Mouse (Mus musculus): ENCODE results near the gene Pnkp. TPM values are rescaled to one million over a fixed set of nuclear protein-coding genes. Genes with fewer than 3 reads are reported as not detected.

Gene Pnkp
- polyA plus RNA-seq, 1 experiment: 261 TPM

DNA sequence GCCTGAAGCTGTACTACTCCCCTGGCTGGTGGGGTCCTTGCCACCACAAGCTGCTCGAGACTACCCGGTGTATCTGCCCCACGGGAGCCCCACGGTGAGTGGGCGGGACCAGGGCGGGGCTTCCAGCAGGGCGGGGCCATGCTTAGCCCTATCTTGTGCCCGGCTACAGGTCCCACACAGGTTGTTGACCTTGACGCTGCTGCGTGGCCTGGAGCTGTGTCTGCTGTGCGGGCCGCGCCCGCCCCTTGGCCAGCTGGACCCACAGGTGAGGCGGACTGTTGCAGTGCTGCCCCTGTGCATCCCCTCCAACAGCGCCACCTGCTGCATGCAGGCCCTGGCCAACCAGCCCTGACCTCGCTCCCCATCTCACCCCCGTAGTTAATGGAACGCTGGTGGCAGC lies 41.7 kb downstream of the Pnkp start:
- Histone ChIP-seq H3K4me3 (replicated peaks; ENCODE audit: control insufficient read depth, low read depth, low read length) (no peak overlapping the region), H3K27ac (ENCODE audit: control insufficient read depth, insufficient read depth, low read depth, low read length, poor library complexity) (no peak overlapping the region; the same call in 1 of the 2 replicates), H3K4me1 (ENCODE audit: control insufficient read depth, insufficient read depth, low read length) (no peaks in the 10 kb centered on the region; the same call in 1 of the 2 replicates)
- TF ChIP-seq CTCF (IDR thresholded peaks at IDR 0.05; ENCODE audit: control insufficient read depth, insufficient read depth, low read length) (no peak), POLR2A (IDR thresholded peaks at IDR 0.05; ENCODE audit: borderline replicate concordance, control insufficient read depth, low read depth, low read length) (no peak)
- 64% methylated on average over 19 of the region's 19 CpGs for WGBS

DNA sequence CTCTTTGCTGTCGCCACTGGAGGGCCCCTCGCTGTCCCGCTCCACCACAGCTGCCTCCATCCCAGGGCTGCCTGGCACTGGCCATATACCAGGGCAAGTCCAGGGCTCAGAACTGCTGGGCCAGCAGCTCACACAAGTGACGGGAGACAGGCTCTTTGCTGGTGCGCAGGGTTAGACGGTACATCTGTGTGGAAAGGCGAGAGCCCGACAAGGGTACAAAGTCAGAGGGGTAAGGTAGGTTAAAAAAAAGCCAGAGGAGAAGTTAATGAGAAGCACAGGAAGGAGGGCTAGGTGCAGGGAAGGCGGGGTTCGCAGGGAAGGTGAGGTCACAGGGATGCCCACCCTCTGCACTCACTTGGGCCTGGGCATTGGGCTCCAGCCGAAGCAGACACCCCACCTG lies 43.7 kb downstream of the Pnkp start:
- H3K27ac ChIP-seq (ENCODE audit: control insufficient read depth, insufficient read depth, low read depth, low read length, poor library complexity): no peak overlapping the region
- WGBS: 89% methylated on average over 11 of the region's 11 CpGs
- H3K4me1 ChIP-seq (ENCODE audit: control insufficient read depth, insufficient read depth, low read length): no peaks in the 10 kb centered on the region; the same call in 1 of the 2 replicates
- 0 out of 2 replicates have a peak, but pooled peaks have one; percentile 4 for TF ChIP-seq POLR2A (IDR thresholded peaks at IDR 0.05; ENCODE audit: borderline replicate concordance, control insufficient read depth, low read depth, low read length)
- TF ChIP-seq CTCF (IDR thresholded peaks at IDR 0.05; ENCODE audit: control insufficient read depth, insufficient read depth, low read length): no peak
- no peak overlapping the region for H3K4me3 ChIP-seq (replicated peaks; ENCODE audit: control insufficient read depth, low read depth, low read length)

DNA sequence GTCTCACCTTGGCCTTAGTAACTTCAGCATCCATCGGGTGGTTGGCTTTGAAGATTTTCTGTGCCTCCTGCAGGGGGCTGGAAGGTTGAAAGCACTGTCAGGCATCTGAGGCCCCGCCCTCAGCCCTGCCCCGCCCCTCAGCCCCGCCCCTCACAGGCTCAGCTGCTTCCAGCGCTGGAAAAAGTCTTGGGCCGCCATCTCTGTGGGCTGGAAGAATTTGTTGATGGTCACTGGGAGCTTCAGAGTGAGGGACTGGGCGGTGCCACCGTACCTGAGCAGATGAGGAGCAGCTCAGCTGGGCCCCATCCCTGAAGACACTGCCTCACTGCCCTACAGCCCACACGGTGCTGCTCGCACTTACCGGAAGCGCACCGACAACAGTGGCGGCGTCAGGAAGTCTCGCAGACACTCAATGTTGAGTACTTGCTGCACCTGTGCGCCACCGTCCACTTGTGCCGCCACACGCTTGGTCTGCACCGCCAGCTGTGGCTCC lies 44.3 kb downstream of the Pnkp start:
- H3K4me1 ChIP-seq (ENCODE audit: control insufficient read depth, insufficient read depth, low read length): no peaks in the 10 kb centered on the region; the same call in 1 of the 2 replicates
- peak overlapping the region; percentile 76 for H3K4me3 ChIP-seq (replicated peaks; ENCODE audit: control insufficient read depth, low read depth, low read length)
- WGBS: 20% methylated on average over 21 of the region's 21 CpGs
- TF ChIP-seq POLR2A (IDR thresholded peaks at IDR 0.05; ENCODE audit: borderline replicate concordance, control insufficient read depth, low read depth, low read length): peak; percentile 52; the same call in 1 of the 2 replicates
- TF ChIP-seq CTCF (IDR thresholded peaks at IDR 0.05; ENCODE audit: control insufficient read depth, insufficient read depth, low read length): no peak
- H3K27ac ChIP-seq (ENCODE audit: control insufficient read depth, insufficient read depth, low read depth, low read length, poor library complexity): peak overlapping the region; percentile 67

DNA sequence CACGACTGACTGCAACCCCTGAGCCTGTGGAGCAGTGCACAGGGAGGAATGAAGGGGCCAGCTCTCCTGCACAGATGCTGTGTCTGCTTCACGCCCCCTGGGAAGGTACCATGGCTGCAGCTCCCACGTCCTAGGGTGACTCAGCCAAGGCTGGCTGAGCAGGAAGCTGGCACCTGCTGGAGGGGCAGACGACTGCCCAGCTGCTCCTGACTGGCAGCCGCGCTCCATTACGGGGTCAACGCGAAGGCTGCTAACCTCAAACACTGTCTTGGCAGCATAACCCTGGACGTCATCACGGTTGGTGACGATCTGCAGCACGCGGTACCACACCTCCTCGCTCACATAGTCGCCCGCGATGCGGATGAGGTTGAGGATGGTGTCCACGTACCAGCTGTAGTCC lies 48.5 kb downstream of the Pnkp start:
- no peaks in the 10 kb centered on the region; the same call in 1 of the 2 replicates for H3K4me1 ChIP-seq (ENCODE audit: control insufficient read depth, insufficient read depth, low read length)
- no peak overlapping the region for H3K4me3 ChIP-seq (replicated peaks; ENCODE audit: control insufficient read depth, low read depth, low read length)
- 87% methylated on average over 20 of the region's 20 CpGs for WGBS
- TF ChIP-seq CTCF (IDR thresholded peaks at IDR 0.05; ENCODE audit: control insufficient read depth, insufficient read depth, low read length) (no peak), POLR2A (IDR thresholded peaks at IDR 0.05; ENCODE audit: borderline replicate concordance, control insufficient read depth, low read depth, low read length) (no peak)
- no peak overlapping the region for H3K27ac ChIP-seq (ENCODE audit: control insufficient read depth, insufficient read depth, low read depth, low read length, poor library complexity)

DNA sequence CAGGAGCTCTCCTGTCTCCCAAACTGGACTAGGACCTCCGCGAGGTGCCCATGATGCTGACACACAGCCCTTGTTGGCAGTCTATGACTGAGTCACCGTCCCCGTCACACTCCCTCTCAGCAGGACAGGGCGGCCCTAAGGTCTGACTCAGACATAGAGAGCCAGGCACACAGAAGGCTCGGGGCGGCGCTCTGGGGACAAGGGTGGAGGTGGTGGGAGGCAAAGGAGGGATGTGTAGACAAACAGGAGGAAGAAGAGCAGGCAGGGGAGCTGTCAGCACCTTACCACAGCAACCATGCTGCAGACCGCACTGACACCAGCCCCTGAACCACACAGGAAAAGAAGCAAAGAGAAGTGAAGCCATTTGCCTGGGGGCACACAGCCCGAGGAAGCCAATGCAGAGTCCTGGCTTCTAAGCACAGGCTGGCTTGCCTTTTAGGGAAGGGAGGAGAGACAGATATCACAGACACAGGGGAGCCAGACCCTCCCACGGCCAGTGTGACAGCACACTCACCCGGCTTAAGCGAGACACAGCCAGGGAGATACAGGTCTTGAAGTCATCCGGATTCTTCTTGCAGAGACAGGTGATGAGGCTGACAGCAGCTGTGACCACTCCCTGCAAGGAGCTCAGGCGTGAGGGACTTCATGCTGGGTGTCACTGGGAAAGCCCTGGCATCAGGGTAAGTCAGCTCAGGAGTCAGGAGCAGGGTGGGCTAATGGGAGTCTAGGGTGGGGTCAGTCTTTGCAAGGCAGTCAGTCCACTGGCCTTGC lies 52.0 kb downstream of the Pnkp start:
- 83% methylated on average over 15 of the region's 15 CpGs for WGBS
- H3K4me1 ChIP-seq (ENCODE audit: control insufficient read depth, insufficient read depth, low read length): no peaks in the 10 kb centered on the region; the same call in 1 of the 2 replicates
- no peak overlapping the region for H3K4me3 ChIP-seq (replicated peaks; ENCODE audit: control insufficient read depth, low read depth, low read length)
- H3K27ac ChIP-seq (ENCODE audit: control insufficient read depth, insufficient read depth, low read depth, low read length, poor library complexity): no peak overlapping the region
- TF ChIP-seq CTCF (IDR thresholded peaks at IDR 0.05; ENCODE audit: control insufficient read depth, insufficient read depth, low read length): no peak

Other genes starting within 250 kb of the Pnkp start
- gene Myh14, start 186.3 kb upstream of the Pnkp start, polyA plus RNA-seq (2011; ENCODE audit: insufficient read depth, insufficient read length, low replicate concordance, missing spikeins): 0.41 TPM in 1 of 2 replicates, not detected in the other
- gene Izumo2, start 148.4 kb upstream of the Pnkp start, polyA plus RNA-seq (2011; ENCODE audit: insufficient read depth, insufficient read length, low replicate concordance, missing spikeins): not detected in 2 replicates
- 21.6 and 33.6 TPM in 2 replicates for gene Vrk3, start 108.7 kb upstream of the Pnkp start, polyA plus RNA-seq (2011; ENCODE audit: insufficient read depth, insufficient read length, low replicate concordance, missing spikeins)
- gene Zfp473, start 106.1 kb upstream of the Pnkp start, polyA plus RNA-seq (2011; ENCODE audit: insufficient read depth, insufficient read length, low replicate concordance, missing spikeins): 0.99 and 2.3 TPM in 2 replicates
- gene Nup62, start 41.1 kb upstream of the Pnkp start, polyA plus RNA-seq (2011; ENCODE audit: insufficient read depth, insufficient read length, low replicate concordance, missing spikeins): 24.0 and 44.7 TPM in 2 replicates
- 4.2 and 24.8 TPM in 2 replicates for gene Il4i1, start 40.8 kb upstream of the Pnkp start, polyA plus RNA-seq (2011; ENCODE audit: insufficient read depth, insufficient read length, low replicate concordance, missing spikeins)
- 24.5 and 32.7 TPM in 2 replicates for gene Atf5, start 40.5 kb upstream of the Pnkp start, polyA plus RNA-seq (2011; ENCODE audit: insufficient read depth, insufficient read length, low replicate concordance, missing spikeins)
- 28.2 and 48.0 TPM in 2 replicates for gene Akt1s1, start 8.1 kb upstream of the Pnkp start, polyA plus RNA-seq (2011; ENCODE audit: insufficient read depth, insufficient read length, low replicate concordance, missing spikeins)
- gene Tbc1d17, start 8.1 kb upstream of the Pnkp start, polyA plus RNA-seq (2011; ENCODE audit: insufficient read depth, insufficient read length, low replicate concordance, missing spikeins): 24.5 and 49.2 TPM in 2 replicates
- 51.3 and 96.4 TPM in 2 replicates for gene Ptov1, start 12.6 kb downstream of the Pnkp start, polyA plus RNA-seq (2011; ENCODE audit: insufficient read depth, insufficient read length, low replicate concordance, missing spikeins)
- 14.6 and 25.4 TPM in 2 replicates for gene Med25, start 35.6 kb downstream of the Pnkp start, polyA plus RNA-seq (2011; ENCODE audit: insufficient read depth, insufficient read length, low replicate concordance, missing spikeins)
- 7.0 and 21.8 TPM in 2 replicates for gene Fuz, start 38.9 kb downstream of the Pnkp start, polyA plus RNA-seq (2011; ENCODE audit: insufficient read depth, insufficient read length, low replicate concordance, missing spikeins)
- gene Ap2a1, start 72.4 kb downstream of the Pnkp start, polyA plus RNA-seq (2011; ENCODE audit: insufficient read depth, insufficient read length, low replicate concordance, missing spikeins): 43.5 and 60.3 TPM in 2 replicates
- not detected in 2 replicates for gene Tsks, start 86.1 kb downstream of the Pnkp start, polyA plus RNA-seq (2011; ENCODE audit: insufficient read depth, insufficient read length, low replicate concordance, missing spikeins)
- gene Cpt1c, start 117.7 kb downstream of the Pnkp start, polyA plus RNA-seq (2011; ENCODE audit: insufficient read depth, insufficient read length, low replicate concordance, missing spikeins): 6.5 TPM in 2 replicates
- 192 and 337 TPM in 2 replicates for gene Prmt1, start 129.4 kb downstream of the Pnkp start, polyA plus RNA-seq (2011; ENCODE audit: insufficient read depth, insufficient read length, low replicate concordance, missing spikeins)
- gene Irf3, start 140.5 kb downstream of the Pnkp start, polyA plus RNA-seq (2011; ENCODE audit: insufficient read depth, insufficient read length, low replicate concordance, missing spikeins): 71.4 and 165 TPM in 2 replicates
- gene Bcl2l12, start 141.6 kb downstream of the Pnkp start, polyA plus RNA-seq (2011; ENCODE audit: insufficient read depth, insufficient read length, low replicate concordance, missing spikeins): 28.9 and 40.8 TPM in 2 replicates
- 45.6 and 72.1 TPM in 2 replicates for gene Scaf1, start 159.2 kb downstream of the Pnkp start, polyA plus RNA-seq (2011; ENCODE audit: insufficient read depth, insufficient read length, low replicate concordance, missing spikeins)
- gene Rras, start 160.8 kb downstream of the Pnkp start, polyA plus RNA-seq (2011; ENCODE audit: insufficient read depth, insufficient read length, low replicate concordance, missing spikeins): 11.0 and 14.9 TPM in 2 replicates
- gene Prr12, start 195.7 kb downstream of the Pnkp start, polyA plus RNA-seq (2011; ENCODE audit: insufficient read depth, insufficient read length, low replicate concordance, missing spikeins): 8.6 and 14.3 TPM in 2 replicates
- 31.8 and 44.8 TPM in 2 replicates for gene Nosip, start 205.3 kb downstream of the Pnkp start, polyA plus RNA-seq (2011; ENCODE audit: insufficient read depth, insufficient read length, low replicate concordance, missing spikeins)
- 13.8 and 18.2 TPM in 2 replicates for gene Prrg2, start 205.5 kb downstream of the Pnkp start, polyA plus RNA-seq (2011; ENCODE audit: insufficient read depth, insufficient read length, low replicate concordance, missing spikeins)
- gene Rcn3, start 235.1 kb downstream of the Pnkp start, polyA plus RNA-seq (2011; ENCODE audit: insufficient read depth, insufficient read length, low replicate concordance, missing spikeins): 10.6 and 16.0 TPM in 2 replicates
- 13.9 and 19.1 TPM in 2 replicates for gene Fcgrt, start 246.7 kb downstream of the Pnkp start, polyA plus RNA-seq (2011; ENCODE audit: insufficient read depth, insufficient read length, low replicate concordance, missing spikeins)

All from bone marrow, adult 2 months (tissue).